Mouse (Mus musculus) skeletal muscle tissue, adult 2 months (tissue): ENCODE data around the gene Wars2.

Experiments used
- DNase-seq: peaks from one replicate; pipeline ENCODE4 v3.0.0-alpha.2; 2012; ENCODE audit warnings: low read depth, low spot score

The Wars2 gene

DNA sequence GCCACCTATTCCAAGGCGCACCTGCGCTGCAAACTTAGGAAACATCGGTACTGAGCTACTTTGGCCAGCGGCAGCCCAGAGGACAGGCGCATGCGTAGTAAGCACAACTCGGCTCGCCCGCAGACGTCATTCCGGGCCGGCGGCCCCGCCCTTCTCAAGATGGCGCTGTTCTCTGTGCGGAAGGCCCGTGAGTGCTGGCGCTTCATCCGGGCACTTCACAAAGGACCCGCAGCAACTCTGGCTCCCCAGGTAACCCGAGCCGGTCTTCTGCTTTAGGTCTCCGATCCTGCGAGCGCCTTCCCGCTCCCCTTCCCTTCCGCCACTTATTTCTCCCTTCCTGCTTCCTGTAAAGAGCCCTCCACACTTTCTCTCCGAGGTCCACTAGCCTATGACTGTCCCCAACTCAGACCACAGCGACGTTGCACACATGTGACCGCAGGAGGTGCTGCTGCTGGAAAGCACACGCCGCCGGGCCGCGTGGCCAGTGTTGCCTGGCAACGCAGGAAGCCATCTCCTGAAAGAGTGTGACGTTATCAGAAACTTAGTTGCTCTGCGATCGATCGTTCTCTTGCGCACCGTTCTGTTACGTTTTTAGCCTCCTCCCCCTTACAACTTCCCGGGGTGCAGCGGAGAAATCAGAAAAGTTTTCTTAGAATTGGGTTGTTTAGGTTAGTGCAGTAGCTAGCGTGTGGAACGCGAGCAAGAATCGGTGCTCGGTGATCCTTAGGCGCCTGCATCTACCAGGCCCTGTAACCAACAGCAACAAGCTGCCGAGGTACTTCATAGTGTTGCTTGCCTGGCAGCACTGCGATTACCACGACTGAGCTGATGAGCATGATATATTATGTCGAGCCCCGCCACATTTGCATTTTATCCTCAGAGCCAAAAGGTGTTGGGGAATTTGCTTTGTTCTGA is at the start of gene Wars2:
TSS of gene Wars2 (plus strand) at position 129 of the 915 bp plus-strand sequence.
- DNase-seq: peak; percentile 93

DNA sequence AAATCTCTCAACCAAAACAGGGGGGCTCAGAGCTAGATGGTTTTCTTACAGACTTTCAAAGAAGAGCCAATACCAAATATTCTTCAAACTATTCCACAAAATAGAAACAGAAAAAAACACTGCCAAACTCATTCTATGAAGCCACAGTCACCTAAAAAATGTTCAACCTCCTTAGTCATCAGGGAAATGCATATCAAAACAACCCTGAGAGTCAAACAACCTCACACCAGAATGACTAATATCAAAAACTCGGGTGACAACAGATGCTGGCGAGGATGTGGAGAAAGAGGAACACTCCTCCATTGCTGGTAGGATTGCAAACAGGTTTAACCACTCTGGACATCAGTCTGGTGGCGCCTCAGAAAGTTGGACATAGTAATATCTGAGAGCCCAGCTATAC is 44.1 kb upstream of the Wars2 start:
- no peak for DNase-seq

DNA sequence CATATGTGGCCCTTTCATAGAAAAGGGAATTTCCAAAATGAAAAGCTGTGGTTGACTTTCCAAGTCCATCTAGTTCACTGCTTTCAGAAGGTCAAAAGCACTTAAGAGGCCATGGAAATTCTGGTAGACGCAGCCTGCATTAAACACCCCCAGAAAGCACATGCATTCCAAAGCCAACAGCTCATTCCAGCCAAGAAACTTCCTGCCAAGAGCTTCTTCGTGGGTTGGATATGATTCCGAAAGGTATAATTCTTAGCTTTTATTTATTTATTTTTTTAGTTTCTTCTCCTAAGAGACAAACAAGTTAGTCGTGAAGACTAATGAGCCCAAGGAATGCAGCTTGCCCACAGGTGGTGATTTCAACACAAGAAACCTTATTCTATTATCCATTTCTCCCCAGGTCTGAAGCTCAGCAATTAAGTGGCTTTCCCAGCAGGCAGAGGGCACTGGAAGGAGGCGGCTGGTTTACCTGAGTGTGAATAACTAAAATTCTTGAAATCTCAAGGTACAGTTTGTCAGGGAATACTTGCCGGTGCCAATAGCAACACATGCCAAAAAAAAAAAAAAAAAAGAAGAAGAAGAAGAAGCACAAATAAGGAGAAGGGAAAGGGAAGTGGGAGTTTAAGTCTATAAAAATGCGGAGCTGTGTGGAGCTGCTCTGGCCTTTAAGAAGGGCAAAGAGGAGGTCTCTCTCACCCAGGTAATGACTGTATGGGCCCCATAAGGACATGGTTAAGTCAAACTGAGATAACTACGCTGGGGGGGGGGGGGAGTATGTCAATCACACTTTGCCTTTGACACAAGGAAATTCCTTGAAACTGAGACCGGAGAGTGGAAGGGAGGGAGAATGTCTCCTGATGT is 30.3 kb upstream of the Wars2 start:
- DNase-seq: no peak

DNA sequence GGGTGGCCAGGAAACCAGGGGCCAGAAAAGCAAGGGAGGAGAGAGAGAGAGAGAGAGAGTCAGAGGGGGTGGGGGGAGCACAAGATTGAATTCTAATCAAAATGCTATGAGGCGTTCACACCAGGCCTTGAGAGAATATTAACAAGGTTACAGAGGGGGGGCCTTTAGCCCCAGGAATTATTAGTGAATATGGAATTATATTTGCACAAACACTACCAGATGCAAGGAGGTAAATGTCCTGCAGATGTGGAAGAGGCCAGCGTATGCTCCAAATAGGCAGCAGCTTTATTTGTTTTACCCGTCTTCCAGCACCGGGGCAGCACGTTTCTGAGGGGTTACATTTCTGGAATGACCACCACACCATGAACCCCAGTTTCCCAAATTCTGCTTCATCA is 29.7 kb upstream of the Wars2 start:
- DNase-seq: no peak

GRCm38 (mm10) chr3:99113266-99113837 is 27.5 kb upstream of the Wars2 start:
- no peak for DNase-seq

GRCm38 (mm10) chr3:99120942-99121341 is 19.9 kb upstream of the Wars2 start:
- no peak for DNase-seq

GRCm38 (mm10) chr3:99130521-99130920 is 10.3 kb upstream of the Wars2 start:
- DNase-seq: no peak

- no peak for DNase-seq
These were observed 8.9 kb upstream of the Wars2 start for GRCm38 (mm10) chr3:99131973-99132372.

DNA sequence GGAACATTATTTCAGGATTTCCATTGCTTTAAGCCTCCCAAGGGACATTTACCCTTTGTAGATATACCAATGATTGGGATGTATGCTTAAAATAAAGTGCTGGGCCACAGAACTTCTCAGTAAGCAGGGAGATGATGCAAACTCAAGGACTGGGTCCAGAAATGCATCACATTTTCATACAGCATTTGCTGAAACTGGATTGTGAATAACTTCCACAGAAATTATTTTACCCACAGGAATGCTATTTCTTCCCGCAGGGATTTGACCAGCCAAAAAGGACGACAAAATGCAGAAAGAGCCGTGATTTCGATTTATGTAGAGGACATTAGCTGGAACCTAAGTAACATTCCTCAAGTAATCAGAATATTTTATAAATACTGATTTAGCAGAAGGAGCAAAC is 7.0 kb upstream of the Wars2 start:
- DNase-seq: no peak

GRCm38 (mm10) chr3:99147886-99148285 is 7.0 kb downstream of the Wars2 start:
- DNase-seq: no peak

GRCm38 (mm10) chr3:99149035-99149434 is 8.2 kb downstream of the Wars2 start:
- DNase-seq: no peak

DNA sequence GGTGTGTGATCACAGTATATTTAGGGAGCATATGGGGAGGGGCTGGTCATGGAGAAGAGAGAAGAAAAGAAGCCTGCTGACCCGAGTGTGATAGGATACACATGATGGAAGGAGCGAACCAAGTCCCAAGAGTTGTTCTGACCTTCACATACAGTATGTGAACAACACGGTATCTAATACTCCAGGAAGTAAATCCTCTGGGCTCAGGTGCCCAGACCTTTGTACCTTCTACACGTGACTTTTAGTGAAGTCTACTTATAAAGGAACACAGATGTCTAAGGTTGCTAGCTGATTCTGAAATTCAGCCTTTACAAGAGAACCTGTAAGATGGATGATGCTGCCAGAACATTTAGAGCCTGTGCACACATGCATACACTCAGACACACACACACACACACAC is 15.4 kb downstream of the Wars2 start:
- no peak for DNase-seq

DNA sequence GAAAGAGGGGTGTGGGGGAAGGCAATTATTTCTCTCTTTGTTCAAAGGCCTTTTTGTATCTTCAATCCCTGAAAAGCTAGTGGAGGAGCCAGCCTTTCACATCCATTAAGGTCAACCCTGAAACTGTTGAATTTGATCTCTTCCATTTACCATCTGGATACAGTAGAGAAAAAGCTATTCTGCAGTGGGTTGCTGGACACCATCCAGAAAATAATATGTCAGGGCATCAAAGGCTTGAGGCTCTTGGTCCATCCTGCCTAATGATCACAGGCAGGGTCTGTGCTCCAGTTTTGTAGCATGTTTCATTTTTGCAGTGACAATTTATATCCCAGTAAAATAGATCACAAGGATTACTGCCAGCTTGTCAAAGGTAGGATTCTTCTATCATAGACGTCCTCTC is 16.1 kb downstream of the Wars2 start:
- DNase-seq: no peak

- no peak for DNase-seq
These were observed 16.7 kb downstream of the Wars2 start for GRCm38 (mm10) chr3:99157451-99158015.

DNA sequence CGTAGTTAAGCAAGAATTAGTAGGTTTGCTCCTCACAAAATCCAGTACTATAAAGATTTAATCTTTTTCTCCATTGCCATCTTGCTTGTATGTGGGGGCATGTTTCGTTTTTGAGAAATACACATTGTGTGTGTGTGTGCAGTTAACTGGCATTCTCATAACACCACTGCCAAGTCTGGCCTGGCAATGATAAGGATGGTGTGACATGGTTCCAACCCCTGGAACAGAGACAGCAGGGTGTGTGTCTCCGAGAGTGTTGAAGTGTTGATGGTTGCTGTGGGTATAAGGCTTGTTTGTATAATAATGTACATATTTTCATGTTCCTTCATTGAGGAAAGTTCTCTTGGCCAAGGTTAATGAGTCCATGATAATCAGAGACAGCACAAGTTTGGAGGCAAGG is 19.1 kb downstream of the Wars2 start:
- DNase-seq: no peak

GRCm38 (mm10) chr3:99162191-99162590 is 21.3 kb downstream of the Wars2 start:
- no peak for DNase-seq

GRCm38 (mm10) chr3:99167734-99168133 is 26.9 kb downstream of the Wars2 start:
- peak; percentile 56 for DNase-seq

DNA sequence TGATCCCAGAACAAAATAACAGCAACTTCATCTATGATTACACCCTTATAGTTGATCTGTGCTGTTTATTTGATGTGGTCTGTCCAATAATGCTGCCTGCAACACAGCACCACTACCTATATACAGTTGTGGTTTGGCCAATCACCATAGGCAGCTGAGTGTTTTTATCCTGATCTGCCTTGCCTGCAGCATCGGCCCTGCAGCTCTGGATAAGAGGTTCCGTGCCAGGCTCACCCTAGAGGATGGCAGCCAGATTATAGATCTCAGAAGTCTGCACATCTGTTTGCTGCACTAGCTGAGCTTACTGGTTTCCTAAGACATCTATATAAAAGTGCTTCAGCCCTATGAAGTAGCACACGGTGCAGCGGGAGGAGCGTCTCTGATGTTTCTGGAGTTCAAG is 32.3 kb downstream of the Wars2 start:
- no peak for DNase-seq

DNA sequence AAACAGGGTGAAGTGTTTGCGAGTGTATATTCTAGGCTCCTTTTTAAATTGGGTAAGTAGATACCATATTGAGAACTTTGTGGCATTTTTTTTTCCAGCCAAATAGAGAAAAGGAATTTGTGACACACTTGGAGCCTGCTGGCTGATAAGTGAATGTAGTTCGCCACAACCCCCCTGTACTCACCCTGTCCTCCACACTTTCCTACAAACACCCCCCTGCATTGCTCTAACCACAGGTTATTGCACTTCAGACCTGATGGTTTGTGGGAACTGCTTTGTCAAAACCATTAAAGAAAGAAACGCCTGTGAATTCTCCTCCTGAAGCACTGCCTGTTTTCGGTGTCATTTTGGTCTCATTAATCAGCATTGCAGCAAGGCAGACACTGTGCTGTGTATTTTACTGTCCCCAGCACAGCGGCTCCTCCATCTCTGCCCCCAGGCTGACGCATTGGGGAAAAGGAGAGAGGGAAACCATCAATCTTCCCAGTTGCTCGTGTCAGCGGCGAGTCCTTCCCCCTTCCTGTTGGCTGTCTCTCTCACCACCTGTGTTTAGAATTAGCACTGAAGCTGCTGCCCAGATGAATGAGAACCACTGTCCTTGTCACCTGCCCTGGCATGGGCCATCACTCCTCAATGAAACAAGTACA is 33.9 kb downstream of the Wars2 start:
- no peak for DNase-seq

- DNase-seq: no peak
These were observed 42.6 kb downstream of the Wars2 start for GRCm38 (mm10) chr3:99183355-99184016.

GRCm38 (mm10) chr3:99184373-99184772 is 43.5 kb downstream of the Wars2 start:
- DNase-seq: no peak
